Mouse (Mus musculus) kidney, adult 2 months (tissue): ENCODE data around the gene Ctdsp1.
"Not testable (repeated sequence)": the region's sequence is repeated elsewhere in the genome, so short reads cannot be mapped to it uniquely, and the experiment has no call there.

Experiments used
- CTCF ChIP-seq: fragments of 200-500 bp; conservative IDR thresholded peaks from 2 replicates; pipeline ENCODE4 v1.5.1; 2011; ENCODE audit warnings: low read depth, mild to moderate bottlenecking, control low read depth, low read length, moderate library complexity, mixed read lengths; ENCODE audit not compliant: insufficient read depth, insufficient read length
- POLR2A ChIP-seq: fragments of 200-500 bp; IDR thresholded peaks from one replicate; pipeline ENCODE4 v1.6.1; 2011; ENCODE audit warnings: low read depth, low read length, control low read depth

DNA sequence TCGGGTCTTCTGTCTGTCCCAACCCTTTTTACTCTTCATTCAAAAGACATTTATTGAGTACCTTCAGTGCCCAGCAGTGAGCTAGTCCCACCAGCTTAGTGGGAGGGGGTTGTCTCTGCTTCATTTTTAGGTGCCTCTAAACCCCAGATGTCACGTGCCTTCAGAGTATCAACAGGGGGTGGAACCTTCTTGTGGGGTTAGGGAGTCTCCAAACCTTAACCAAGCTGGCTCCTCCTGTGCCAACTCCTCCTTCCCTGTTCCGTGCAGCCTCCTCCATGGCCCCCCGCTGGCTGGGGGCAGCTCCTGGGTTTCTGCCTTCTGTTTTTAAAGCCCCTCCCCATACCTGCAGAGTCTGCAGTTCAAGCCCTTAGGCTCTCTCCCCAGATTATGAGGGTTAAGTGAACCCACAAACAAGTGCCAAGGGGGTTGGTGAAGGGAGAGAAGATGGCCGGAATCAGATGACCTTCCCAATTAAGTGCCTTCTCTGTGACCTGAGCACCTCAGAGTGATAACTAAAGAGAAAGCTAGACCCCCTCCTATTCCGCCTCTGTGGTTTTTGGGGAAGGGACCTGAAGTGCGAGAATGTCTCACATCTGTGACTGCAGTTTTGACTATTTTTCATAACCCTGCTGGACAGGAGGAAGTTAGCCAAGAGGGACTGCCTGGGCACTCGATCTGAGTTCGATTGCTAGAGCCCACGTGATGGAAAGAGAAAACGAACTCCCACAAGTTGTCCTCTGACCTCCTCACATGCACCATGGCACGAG, 5.3 kb downstream of the Ctdsp1 start:
- TF ChIP-seq CTCF, POLR2A: not testable (repeated sequence)
